Mouse (Mus musculus): Measurements from ENCODE around the gene Nt5dc3. TPM values are rescaled to one million over a fixed set of nuclear protein-coding genes. Genes with fewer than 3 reads are reported as not detected.

Gene Nt5dc3
- polyA plus RNA-seq (2021; fragmentation: Nextera tagmentation): 4.0 and 7.2 TPM in 2 replicates
- long read RNA-seq, experiment 1, partial matches to known transcripts: 1 of 11 reads
- long read RNA-seq, experiment 1, other reads (novel, unspliced or antisense): 10 of 11 reads
- long read RNA-seq, experiment 2, partial matches to known transcripts: 0 of 11 reads
- long read RNA-seq, experiment 2, other reads (novel, unspliced or antisense): 11 of 11 reads

GRCm38 (mm10) chr10:86778398-86779116 is at the start of gene Nt5dc3:
TSS of gene Nt5dc3 (plus strand) at chr10:86779005.

GRCm38 (mm10) chr10:86763672-86764071 is 15.1 kb upstream of the Nt5dc3 start, which contains the start of gene Gm49358:
TSS of gene Gm49358 (plus strand) at chr10:86763972.

Other genes with a start within 250 kb of the Nt5dc3 start
- 154 and 169 TPM in 2 replicates for gene Hsp90b1, start 73.5 kb upstream of the Nt5dc3 start, polyA plus RNA-seq (2021; fragmentation: Nextera tagmentation)
- 0.51 and 0.54 TPM in 2 replicates for gene Ttc41, start 73.2 kb upstream of the Nt5dc3 start, polyA plus RNA-seq (2021; fragmentation: Nextera tagmentation)
- gene Gm49358, start 15.0 kb upstream of the Nt5dc3 start, polyA plus RNA-seq (2021; fragmentation: Nextera tagmentation): 1.4 TPM in 1 of 2 replicates, not detected in the other
- gene Stab2, start 229.0 kb downstream of the Nt5dc3 start, polyA plus RNA-seq (2021; fragmentation: Nextera tagmentation): 0.05 and 0.40 TPM in 2 replicates